Mouse (Mus musculus) macrophage (primary cell): ENCODE results near the gene Hunk. TPM values are rescaled to one million over a fixed set of nuclear protein-coding genes. Genes with fewer than 3 reads are reported as not detected.

Source experiments
- H3K27ac ChIP-seq: fragments of 350-480 bp; formaldehyde crosslinking; 2 replicates; pipeline ENCODE4 v1.9.0; 2021
- H3K36me3 ChIP-seq: fragments of 350-480 bp; formaldehyde crosslinking; 2 replicates; pipeline ENCODE4 v1.9.0; 2021; ENCODE audit errors: inconsistent target
- H3K4me3 ChIP-seq: fragments of 350-480 bp; formaldehyde crosslinking; 2 replicates; pipeline ENCODE4 v1.9.0; 2021; ENCODE audit errors: inconsistent target
- H3K79me2 ChIP-seq: fragments of 350-480 bp; formaldehyde crosslinking; 2 replicates; pipeline ENCODE4 v1.9.0; 2021; ENCODE audit errors: inconsistent target
- WGBS: methylation state at CpG from one replicate; pipeline ENCODE4 v1.1.7; 2026; ENCODE audit warnings: inconsistent platforms; ENCODE audit not compliant: missing documents; 5-methylcytosine and 5-hydroxymethylcytosine counted together
- polyA plus RNA-seq: library from polyadenylated mRNA; stranded (reverse); fragments of 250-400 nt; gene quantifications from 3 replicates; pipeline ENCODE4 v1.2.4, GENCODE M21; 2018; ENCODE audit warnings: inconsistent platforms

Gene Hunk
- polyA plus RNA-seq, 1 experiment from 2014 or later, result not detected

DNA sequence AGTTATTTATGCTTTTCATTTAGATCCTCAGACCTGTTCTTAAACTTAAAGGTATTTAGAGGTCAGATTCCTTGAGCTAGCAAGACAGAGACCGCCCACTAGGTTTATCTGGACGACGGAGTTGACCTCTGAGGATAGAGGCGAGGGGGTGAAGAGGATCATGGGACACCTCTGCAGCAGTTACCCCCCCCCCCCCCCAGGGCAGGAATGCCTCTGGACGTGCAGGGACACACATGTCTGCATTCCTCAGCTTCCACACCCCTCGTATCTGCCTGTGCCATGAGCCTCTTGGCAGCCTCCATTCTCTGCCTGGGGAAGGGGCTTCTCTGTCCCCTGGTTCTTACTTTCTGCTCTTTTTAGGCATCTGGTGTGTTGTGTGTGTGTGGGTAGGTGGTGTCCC is 19.8 kb downstream of the Hunk start:
- Histone ChIP-seq H3K79me2 (no peaks in the 10 kb centered on the region), H3K27ac (no peak overlapping the region), H3K4me3 (no peak overlapping the region), H3K36me3 (no peaks in the 10 kb centered on the region)
- whole genome bisulfite sequencing, result 84% methylated on average over 6 of the region's 6 CpGs

- no peak overlapping the region for H3K27ac ChIP-seq
- H3K4me3 ChIP-seq, result no peak overlapping the region
- 81% methylated on average over 12 of the region's 12 CpGs for WGBS
- no peaks in the 10 kb centered on the region for H3K36me3 ChIP-seq
- no peaks in the 10 kb centered on the region for H3K79me2 ChIP-seq
Measured at GRCm38 (mm10) chr16:90407541-90408289, 21.9 kb downstream of the Hunk start.

DNA sequence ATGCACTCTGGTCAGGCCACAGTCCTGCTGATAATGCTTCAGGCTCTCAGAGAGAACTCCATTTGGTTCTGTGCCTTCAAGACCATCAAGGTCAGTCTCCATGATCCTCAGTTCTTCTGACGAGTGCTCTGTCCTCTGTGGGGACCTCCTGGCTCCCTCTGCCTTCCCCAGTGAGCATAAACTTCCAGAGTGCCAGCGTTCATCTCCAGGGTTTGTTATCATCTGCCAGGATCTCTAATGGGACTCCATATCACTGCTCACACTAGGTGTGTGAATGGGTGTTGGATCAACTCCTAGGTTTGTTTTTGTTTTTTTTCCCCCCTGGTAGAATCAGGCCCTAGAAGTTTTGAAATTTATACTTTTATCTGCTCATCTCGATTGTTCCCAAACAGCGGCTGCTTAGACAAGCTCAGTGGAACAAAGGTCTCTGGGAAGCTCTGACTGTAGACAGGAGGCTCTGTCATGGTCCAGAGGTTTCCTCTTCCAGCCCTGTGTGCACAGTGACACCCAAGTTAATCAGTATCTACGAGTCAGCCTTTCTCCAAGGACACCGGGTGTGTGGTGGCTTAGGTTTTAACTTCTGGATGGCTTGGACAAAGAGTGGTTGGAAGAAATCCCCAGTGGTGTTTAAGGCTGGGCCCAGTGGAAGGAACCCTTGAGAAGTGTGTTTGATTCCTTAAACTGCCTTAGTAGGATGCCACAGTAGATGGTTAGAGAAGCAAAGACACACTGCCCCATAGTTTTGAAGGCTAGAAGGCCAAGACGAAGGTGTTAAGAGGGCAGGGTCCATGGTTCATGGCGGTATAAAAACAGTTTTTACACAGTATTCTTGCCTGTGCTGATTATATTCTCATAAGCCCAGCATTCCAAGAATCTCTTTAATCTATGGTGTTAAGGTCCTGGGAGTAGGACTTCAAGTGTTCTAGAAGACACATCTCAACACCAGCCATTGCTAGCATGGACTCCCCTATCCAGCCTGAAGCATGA is 26.6 kb downstream of the Hunk start:
- Histone ChIP-seq H3K4me3 (no peak overlapping the region), H3K27ac (no peak overlapping the region), H3K79me2 (no peaks in the 10 kb centered on the region), H3K36me3 (no peaks in the 10 kb centered on the region)
- 87% methylated on average over 8 of the region's 8 CpGs for WGBS

- Histone ChIP-seq H3K4me3 (no peak overlapping the region), H3K36me3 (no peaks in the 10 kb centered on the region), H3K79me2 (no peaks in the 10 kb centered on the region), H3K27ac (no peak overlapping the region)
Measured at GRCm38 (mm10) chr16:90416621-90417020, 30.8 kb downstream of the Hunk start.

- no peaks in the 10 kb centered on the region for H3K36me3 ChIP-seq
- H3K4me3 ChIP-seq, result no peak overlapping the region
- H3K79me2 ChIP-seq, result no peaks in the 10 kb centered on the region
- no peak overlapping the region for H3K27ac ChIP-seq
- WGBS, result 22% methylated on average over 11 of the region's 12 CpGs
Measured at GRCm38 (mm10) chr16:90418661-90419060, 32.8 kb downstream of the Hunk start.

- Histone ChIP-seq H3K36me3 (no peaks in the 10 kb centered on the region), H3K4me3 (no peak overlapping the region), H3K79me2 (no peaks in the 10 kb centered on the region), H3K27ac (no peak overlapping the region)
- 54% methylated on average over 7 of the region's 7 CpGs for WGBS
Measured at GRCm38 (mm10) chr16:90421145-90421544, 35.3 kb downstream of the Hunk start.

GRCm38 (mm10) chr16:90421551-90421950 is 35.7 kb downstream of the Hunk start:
- Histone ChIP-seq H3K4me3 (no peak overlapping the region), H3K36me3 (no peaks in the 10 kb centered on the region), H3K27ac (no peak overlapping the region), H3K79me2 (no peaks in the 10 kb centered on the region)
- WGBS, result 80% methylated on average over 8 of the region's 8 CpGs

DNA sequence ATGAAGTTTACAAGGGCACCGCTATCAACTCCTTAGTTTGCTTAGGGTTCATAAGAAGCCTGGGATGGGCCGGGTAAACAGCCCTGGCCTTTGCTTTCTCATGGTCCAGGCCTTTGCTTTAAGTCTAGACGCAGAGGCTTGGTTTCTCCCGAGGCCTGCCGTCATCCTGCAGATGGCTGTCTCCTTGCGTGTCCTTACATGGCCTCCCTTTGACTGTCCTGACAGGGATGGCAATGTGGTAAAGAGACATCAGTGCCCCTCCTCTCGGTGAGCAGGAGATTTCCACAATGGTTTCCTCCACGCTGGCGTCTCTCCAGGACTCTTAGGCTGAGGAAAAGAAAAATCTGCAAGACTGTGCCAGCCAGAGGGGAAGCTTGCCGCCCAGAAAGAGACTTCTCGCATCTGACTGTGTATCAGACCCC is 36.3 kb downstream of the Hunk start:
- 74% methylated on average over 11 of the region's 11 CpGs for WGBS
- no peaks in the 10 kb centered on the region for H3K79me2 ChIP-seq
- H3K27ac ChIP-seq, result no peak overlapping the region
- H3K4me3 ChIP-seq, result no peak overlapping the region
- no peaks in the 10 kb centered on the region for H3K36me3 ChIP-seq

DNA sequence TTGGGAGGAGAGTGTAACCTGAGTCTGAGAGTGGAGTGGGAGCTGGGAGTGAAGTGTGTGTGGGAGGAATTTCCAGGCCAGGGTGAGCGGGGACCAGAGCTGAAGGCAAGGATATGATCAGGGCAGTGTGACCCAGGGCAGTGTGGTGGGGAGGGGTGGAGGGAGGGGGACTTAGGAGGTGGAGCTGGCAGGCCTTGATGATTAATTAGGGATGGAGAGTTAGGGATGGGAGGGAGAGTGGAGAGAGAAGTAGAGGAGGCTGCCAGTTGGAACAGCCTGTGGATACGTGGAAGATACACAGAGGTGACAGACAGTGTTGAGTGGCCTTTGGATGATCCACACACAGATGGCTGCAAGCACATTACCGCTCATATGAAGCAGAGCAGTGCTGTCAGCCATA is 38.1 kb downstream of the Hunk start:
- Histone ChIP-seq H3K27ac (no peak overlapping the region), H3K36me3 (no peaks in the 10 kb centered on the region), H3K4me3 (no peak overlapping the region), H3K79me2 (no peaks in the 10 kb centered on the region)
- WGBS, result 77% methylated on average over 3 of the region's 3 CpGs

DNA sequence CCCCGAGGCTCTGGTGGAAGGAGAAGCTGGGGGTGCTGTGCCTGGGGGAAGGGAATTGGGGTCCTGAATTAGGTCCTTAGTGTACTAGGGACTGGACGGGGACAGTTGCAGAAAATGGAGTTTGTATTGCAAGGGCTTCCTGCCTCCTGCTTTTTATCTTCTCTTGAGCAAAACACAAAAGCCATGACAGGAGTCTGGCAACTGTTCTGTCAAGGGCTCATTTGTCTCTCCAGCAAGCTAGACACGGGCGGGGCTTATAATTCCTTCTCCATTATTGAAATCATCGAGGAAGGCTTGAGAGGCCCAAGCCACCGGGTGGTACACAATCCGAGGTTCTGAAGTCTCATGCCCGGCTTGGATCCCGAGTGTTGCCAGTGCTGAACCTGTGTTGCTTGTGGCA is 38.6 kb downstream of the Hunk start:
- H3K36me3 ChIP-seq, result no peaks in the 10 kb centered on the region
- H3K79me2 ChIP-seq, result no peaks in the 10 kb centered on the region
- H3K4me3 ChIP-seq, result no peak overlapping the region
- WGBS, result 82% methylated on average over 9 of the region's 9 CpGs
- H3K27ac ChIP-seq, result no peak overlapping the region

DNA sequence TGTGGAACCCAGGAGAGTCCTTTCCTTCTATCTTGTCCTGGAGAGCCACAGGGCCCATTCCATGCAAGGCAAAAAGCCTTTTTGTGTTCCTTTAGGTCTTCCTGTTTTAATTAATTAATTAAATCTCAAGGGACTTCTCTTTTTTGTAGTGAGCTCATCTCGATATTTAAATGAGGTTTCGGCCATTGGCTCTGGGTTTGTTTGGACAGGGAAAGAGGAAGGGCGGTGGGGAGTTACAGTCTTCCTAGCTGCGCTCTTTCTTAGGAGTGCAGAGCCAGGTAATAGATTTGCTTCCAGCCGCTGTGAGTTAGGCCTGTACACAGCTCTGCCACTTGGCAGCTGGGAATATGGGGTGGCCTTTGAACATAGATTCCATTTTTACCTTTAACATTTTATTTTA is 40.4 kb downstream of the Hunk start:
- 60% methylated on average over 5 of the region's 5 CpGs for WGBS

GRCm38 (mm10) chr16:90427838-90428630 is 42.2 kb downstream of the Hunk start:
- no peak overlapping the region for H3K27ac ChIP-seq
- 93% methylated on average over 8 of the region's 8 CpGs for WGBS
- H3K4me3 ChIP-seq, result no peak overlapping the region
- no peaks in the 10 kb centered on the region for H3K36me3 ChIP-seq
- H3K79me2 ChIP-seq, result no peaks in the 10 kb centered on the region

More for the DNA sequence above, 40.4 kb downstream of the Hunk start:
- no peak overlapping the region for H3K4me3 ChIP-seq
- no peaks in the 10 kb centered on the region for H3K79me2 ChIP-seq
- no peaks in the 10 kb centered on the region for H3K36me3 ChIP-seq
- H3K27ac ChIP-seq, result no peak overlapping the region

DNA sequence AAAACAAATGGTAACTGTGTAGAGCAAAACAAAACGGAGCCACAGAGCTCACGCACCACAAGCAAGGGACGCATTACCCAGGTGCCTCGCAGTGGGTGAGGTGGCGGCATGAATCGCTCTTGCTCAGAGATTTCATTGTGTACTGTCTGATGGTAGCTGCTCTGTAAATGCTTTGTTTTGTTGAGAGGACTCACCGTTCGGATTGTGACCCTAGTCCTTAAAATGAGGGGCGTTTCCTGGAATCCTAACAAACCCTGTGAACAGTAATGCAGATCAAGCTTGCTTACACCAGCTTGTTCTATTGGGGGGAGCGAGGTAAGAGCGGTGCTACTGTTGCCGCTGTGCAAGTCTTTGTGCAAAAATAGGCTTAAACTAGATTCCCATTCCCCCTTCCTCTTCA is 47.7 kb downstream of the Hunk start:
- H3K79me2 ChIP-seq, result no peaks in the 10 kb centered on the region
- no peak overlapping the region for H3K27ac ChIP-seq
- H3K36me3 ChIP-seq, result no peaks in the 10 kb centered on the region
- H3K4me3 ChIP-seq, result no peak overlapping the region
- 94% methylated on average over 11 of the region's 12 CpGs for WGBS

DNA sequence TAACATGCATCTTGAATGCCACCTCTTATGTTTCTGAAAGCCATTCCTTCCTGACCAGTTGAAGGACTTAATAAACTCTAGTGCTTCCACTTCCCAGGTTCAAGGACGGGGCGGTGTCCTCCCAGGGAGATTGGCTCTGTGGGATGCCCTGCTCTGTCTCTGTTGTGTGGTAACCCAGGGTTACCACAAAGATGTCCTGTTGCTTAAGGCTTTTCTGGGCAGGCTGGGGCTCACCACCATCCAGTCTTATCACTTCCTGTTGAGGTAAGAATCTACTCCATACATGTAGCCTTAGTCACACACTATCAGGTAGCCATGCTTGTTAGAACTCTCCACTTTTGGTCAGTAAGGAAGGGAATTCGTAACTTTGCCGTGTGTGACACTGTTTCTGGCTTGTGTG is 49.4 kb downstream of the Hunk start:
- H3K79me2 ChIP-seq, result no peaks in the 10 kb centered on the region
- WGBS, result 53% methylated on average over 4 of the region's 4 CpGs

More for the DNA sequence above, 49.4 kb downstream of the Hunk start:
- H3K36me3 ChIP-seq, result no peaks in the 10 kb centered on the region
- no peak overlapping the region for H3K27ac ChIP-seq
- no peak overlapping the region for H3K4me3 ChIP-seq
